Mouse (Mus musculus) heart, postnatal 0 days (tissue): ENCODE results near the gene Crocc.

Source experiments
- CTCF ChIP-seq: IDR thresholded peaks from 2 replicates; pipeline ENCODE4 v1.5.1; 2016; ENCODE audit warnings: antibody characterized with exemption, control low read depth, low read depth
- EP300 ChIP-seq: IDR thresholded peaks from 2 replicates; pipeline ENCODE4 v1.6.1; 2016; ENCODE audit warnings: antibody characterized with exemption, low read depth

DNA sequence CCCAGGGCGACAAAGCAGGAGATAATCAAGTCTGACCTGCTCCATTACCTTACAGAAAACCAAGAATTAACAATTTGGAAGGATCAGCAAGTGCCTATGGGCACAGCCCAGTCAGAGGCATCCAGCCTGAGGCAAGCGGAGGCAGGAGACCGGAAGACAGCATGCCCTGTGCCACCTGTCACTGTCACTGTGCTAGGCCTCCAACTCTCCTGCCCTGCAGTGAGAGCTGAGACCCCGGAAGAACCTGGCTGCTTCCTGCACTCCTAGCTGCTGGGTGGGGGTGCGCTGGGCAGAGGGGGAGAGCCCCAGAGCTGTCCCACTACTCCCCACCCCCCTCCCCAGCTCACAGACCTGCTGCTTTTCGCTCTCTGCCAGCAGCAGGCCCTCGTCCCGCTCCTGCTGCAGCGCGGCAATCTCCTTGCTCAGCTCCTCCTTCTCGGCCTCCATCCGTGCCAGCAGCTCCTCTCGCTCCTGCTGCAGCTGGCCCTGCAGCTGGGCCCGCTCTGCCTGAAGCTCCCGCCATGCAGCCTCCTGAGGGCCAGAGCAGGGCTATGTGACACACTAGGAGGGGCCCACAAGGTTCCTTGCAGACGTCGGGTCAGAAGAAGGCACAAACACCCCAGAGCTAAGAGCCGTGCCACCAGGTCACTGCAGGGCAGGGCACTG is 29.7 kb downstream of the Crocc start:
- no peak for TF ChIP-seq EP300
- no peak for TF ChIP-seq CTCF
